Mouse (Mus musculus): Measurements from ENCODE around the gene Slc7a8. TPM values are rescaled to one million over a fixed set of nuclear protein-coding genes. Genes with fewer than 3 reads are reported as not detected.
A peak's percentile ranks its signal among the peaks of the same experiment; 100 is the strongest.

Slc7a8 gene
- polyA plus RNA-seq, 1 experiment from 2014 or later: 34.2 TPM

GRCm38 (mm10) chr14:54795901-54796300 is 14.2 kb upstream of the Slc7a8 start:
- H3K9me3 ChIP-seq (ENCODE audit: control insufficient read depth): no peaks in the 10 kb centered on the region
- no peak overlapping the region for H3K4me2 ChIP-seq (replicated peaks; ENCODE audit: low read depth)
- no peak overlapping the region for H3K4me3 ChIP-seq (ENCODE audit: low read depth, low read length)
- H3K27me3 ChIP-seq (replicated peaks; ENCODE audit: control insufficient read depth, insufficient read depth, low read length): no peaks in the 10 kb centered on the region
- no peaks in the 10 kb centered on the region for H3K36me3 ChIP-seq (ENCODE audit: control insufficient read depth, insufficient read depth)
- H3K9ac ChIP-seq (ENCODE audit: low read depth, low read length): no peak overlapping the region
- TF ChIP-seq CTCF (IDR thresholded peaks at IDR 0.05; ENCODE audit: low read depth): no peak
- peaks cover 5% of the 10 kb centered on the region; the same call in 1 of the 2 replicates for H3K4me1 ChIP-seq (replicated peaks; ENCODE audit: control insufficient read depth, insufficient read depth, low read length)
- 77% methylated on average over 1 of the region's 1 CpGs for WGBS
- H3K27ac ChIP-seq (ENCODE audit: low read depth, low read length): no peak overlapping the region
- no peak for ATAC-seq

GRCm38 (mm10) chr14:54793894-54794830 is 12.4 kb upstream of the Slc7a8 start:
- 42% methylated on average over 8 of the region's 8 CpGs for WGBS
- 0 out of 2 replicates have a peak overlapping the region, but pooled peaks have one; percentile 1 for H3K4me2 ChIP-seq (replicated peaks; ENCODE audit: low read depth)
- no peak for TF ChIP-seq CTCF (IDR thresholded peaks at IDR 0.05; ENCODE audit: low read depth)
- ATAC-seq: peak; percentile 81
- peaks cover 5% of the 10 kb centered on the region; the same call in 1 of the 2 replicates for H3K4me1 ChIP-seq (replicated peaks; ENCODE audit: control insufficient read depth, insufficient read depth, low read length)
- H3K27ac ChIP-seq (ENCODE audit: low read depth, low read length): peak overlapping the region; percentile 68
- H3K9ac ChIP-seq (ENCODE audit: low read depth, low read length): no peak overlapping the region
- H3K4me3 ChIP-seq (ENCODE audit: low read depth, low read length): no peak overlapping the region
- no peaks in the 10 kb centered on the region for H3K27me3 ChIP-seq (replicated peaks; ENCODE audit: control insufficient read depth, insufficient read depth, low read length)
- no peaks in the 10 kb centered on the region for H3K36me3 ChIP-seq (ENCODE audit: control insufficient read depth, insufficient read depth)
- H3K9me3 ChIP-seq (ENCODE audit: control insufficient read depth): no peaks in the 10 kb centered on the region

- WGBS: 31% methylated on average over 1 of the region's 1 CpGs
- no peak for ATAC-seq
- H3K27ac ChIP-seq (ENCODE audit: low read depth, low read length): no peak overlapping the region; the same call in 1 of the 2 replicates
Observed at GRCm38 (mm10) chr14:54793351-54793750, 11.6 kb upstream of the Slc7a8 start.

GRCm38 (mm10) chr14:54792166-54792565 is 10.4 kb upstream of the Slc7a8 start:
- Histone ChIP-seq H3K4me1 (replicated peaks; ENCODE audit: control insufficient read depth, insufficient read depth, low read length) (peaks cover 5% of the 10 kb centered on the region; the same call in 1 of the 2 replicates), H3K9me3 (ENCODE audit: control insufficient read depth) (no peaks in the 10 kb centered on the region)

More at GRCm38 (mm10) chr14:54793351-54793750, 11.6 kb upstream of the Slc7a8 start:
- Histone ChIP-seq H3K9me3 (ENCODE audit: control insufficient read depth) (no peaks in the 10 kb centered on the region), H3K27me3 (replicated peaks; ENCODE audit: control insufficient read depth, insufficient read depth, low read length) (no peaks in the 10 kb centered on the region), H3K4me1 (replicated peaks; ENCODE audit: control insufficient read depth, insufficient read depth, low read length) (peaks cover 5% of the 10 kb centered on the region; the same call in 1 of the 2 replicates), H3K4me2 (replicated peaks; ENCODE audit: low read depth) (no peak overlapping the region), H3K4me3 (ENCODE audit: low read depth, low read length) (no peak overlapping the region), H3K36me3 (ENCODE audit: control insufficient read depth, insufficient read depth) (no peaks in the 10 kb centered on the region), H3K9ac (ENCODE audit: low read depth, low read length) (no peak overlapping the region)
- TF ChIP-seq CTCF (IDR thresholded peaks at IDR 0.05; ENCODE audit: low read depth): no peak

GRCm38 (mm10) chr14:54788231-54788630 is 6.5 kb upstream of the Slc7a8 start:
- Histone ChIP-seq H3K9ac (ENCODE audit: low read depth, low read length) (no peak overlapping the region), H3K4me1 (replicated peaks; ENCODE audit: control insufficient read depth, insufficient read depth, low read length) (no peaks in the 10 kb centered on the region), H3K9me3 (ENCODE audit: control insufficient read depth) (no peaks in the 10 kb centered on the region), H3K27me3 (replicated peaks; ENCODE audit: control insufficient read depth, insufficient read depth, low read length) (no peaks in the 10 kb centered on the region), H3K4me3 (ENCODE audit: low read depth, low read length) (no peak overlapping the region), H3K36me3 (ENCODE audit: control insufficient read depth, insufficient read depth) (no peaks in the 10 kb centered on the region), H3K4me2 (replicated peaks; ENCODE audit: low read depth) (no peak overlapping the region), H3K27ac (ENCODE audit: low read depth, low read length) (no peak overlapping the region)
- 89% methylated on average over 5 of the region's 5 CpGs for WGBS
- ATAC-seq: no peak
- no peak for TF ChIP-seq CTCF (IDR thresholded peaks at IDR 0.05; ENCODE audit: low read depth)

More at GRCm38 (mm10) chr14:54792166-54792565, 10.4 kb upstream of the Slc7a8 start:
- TF ChIP-seq CTCF (IDR thresholded peaks at IDR 0.05; ENCODE audit: low read depth): no peak
- ATAC-seq: no peak
- Histone ChIP-seq H3K4me2 (replicated peaks; ENCODE audit: low read depth) (no peak overlapping the region), H3K27ac (ENCODE audit: low read depth, low read length) (no peak overlapping the region), H3K4me3 (ENCODE audit: low read depth, low read length) (no peak overlapping the region), H3K9ac (ENCODE audit: low read depth, low read length) (no peak overlapping the region), H3K36me3 (ENCODE audit: control insufficient read depth, insufficient read depth) (no peaks in the 10 kb centered on the region), H3K27me3 (replicated peaks; ENCODE audit: control insufficient read depth, insufficient read depth, low read length) (no peaks in the 10 kb centered on the region)
- WGBS: 84% methylated on average over 6 of the region's 6 CpGs

GRCm38 (mm10) chr14:54787226-54787625 is 5.5 kb upstream of the Slc7a8 start:
- 63% methylated on average over 4 of the region's 4 CpGs for WGBS
- peak; percentile 68 for TF ChIP-seq CTCF (IDR thresholded peaks at IDR 0.05; ENCODE audit: low read depth)
- no peak overlapping the region for H3K9ac ChIP-seq (ENCODE audit: low read depth, low read length)
- no peak overlapping the region for H3K4me2 ChIP-seq (replicated peaks; ENCODE audit: low read depth)
- H3K9me3 ChIP-seq (ENCODE audit: control insufficient read depth): no peaks in the 10 kb centered on the region
- H3K36me3 ChIP-seq (ENCODE audit: control insufficient read depth, insufficient read depth): no peaks in the 10 kb centered on the region
- H3K4me1 ChIP-seq (replicated peaks; ENCODE audit: control insufficient read depth, insufficient read depth, low read length): no peaks in the 10 kb centered on the region
- no peaks in the 10 kb centered on the region for H3K27me3 ChIP-seq (replicated peaks; ENCODE audit: control insufficient read depth, insufficient read depth, low read length)
- no peak for ATAC-seq
- H3K27ac ChIP-seq (ENCODE audit: low read depth, low read length): no peak overlapping the region
- no peak overlapping the region for H3K4me3 ChIP-seq (ENCODE audit: low read depth, low read length)
